Mouse (Mus musculus): ENCODE results near the gene Zfp715.

The Zfp715 gene

DNA sequence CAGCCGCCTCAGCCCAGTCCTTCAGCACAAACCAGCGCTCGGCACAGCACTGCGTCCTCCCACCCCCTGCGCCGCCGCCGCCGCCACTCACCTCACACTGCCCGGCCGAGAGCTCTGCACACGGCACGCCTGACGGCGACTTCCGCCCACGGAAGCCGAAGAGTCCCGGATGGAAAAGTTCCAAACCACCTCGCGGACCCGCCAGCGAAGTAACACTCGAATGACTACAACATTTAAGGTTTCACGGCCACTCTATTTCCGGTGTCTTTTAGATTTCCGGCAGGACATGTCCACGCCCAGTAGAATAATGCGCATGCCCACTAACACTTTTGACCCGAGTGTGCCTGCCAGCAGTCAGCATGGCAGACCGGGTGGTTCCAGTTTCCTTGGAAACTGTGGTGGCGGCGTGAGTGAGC, at the start of gene Zfp715:
Zfp715 (minus strand) TSS at position 282 of the 416 bp plus-strand sequence.
- peak; percentile 87 to 88 for DNase-seq (ENCODE audit: low read depth in 1 of 2, low spot score in 2 of 2)

DNA sequence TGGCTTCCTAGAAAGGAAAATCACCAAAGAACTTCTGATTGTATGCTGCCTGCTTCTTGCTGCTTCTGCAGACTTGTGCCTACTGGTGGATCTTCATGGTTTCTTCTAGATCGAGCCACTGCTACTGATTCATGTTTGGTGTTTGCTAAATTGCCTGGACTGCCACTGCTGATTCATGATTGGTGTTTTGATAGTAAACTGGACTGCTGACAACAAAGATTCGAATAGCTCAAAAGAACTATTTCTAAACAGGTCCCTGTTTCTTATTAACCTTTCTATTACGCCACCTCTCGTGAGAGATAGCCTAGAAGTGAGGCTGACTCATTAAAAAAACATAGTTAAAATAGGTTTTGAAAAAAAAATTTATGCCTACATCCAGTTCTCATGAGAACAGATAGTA, 48.9 kb upstream of the Zfp715 start:
- DNase-seq (ENCODE audit: low read depth in 1 of 2, low spot score in 2 of 2) = no peak

- no peak for DNase-seq (ENCODE audit: low read depth in 1 of 2, low spot score in 2 of 2)
Measured at GRCm38 (mm10) chr7:43361442-43361841, 48.3 kb upstream of the Zfp715 start.

- DNase-seq (ENCODE audit: low read depth in 1 of 2, low spot score in 2 of 2) = no peak
Measured at GRCm38 (mm10) chr7:43358556-43358955, 45.5 kb upstream of the Zfp715 start.

DNA sequence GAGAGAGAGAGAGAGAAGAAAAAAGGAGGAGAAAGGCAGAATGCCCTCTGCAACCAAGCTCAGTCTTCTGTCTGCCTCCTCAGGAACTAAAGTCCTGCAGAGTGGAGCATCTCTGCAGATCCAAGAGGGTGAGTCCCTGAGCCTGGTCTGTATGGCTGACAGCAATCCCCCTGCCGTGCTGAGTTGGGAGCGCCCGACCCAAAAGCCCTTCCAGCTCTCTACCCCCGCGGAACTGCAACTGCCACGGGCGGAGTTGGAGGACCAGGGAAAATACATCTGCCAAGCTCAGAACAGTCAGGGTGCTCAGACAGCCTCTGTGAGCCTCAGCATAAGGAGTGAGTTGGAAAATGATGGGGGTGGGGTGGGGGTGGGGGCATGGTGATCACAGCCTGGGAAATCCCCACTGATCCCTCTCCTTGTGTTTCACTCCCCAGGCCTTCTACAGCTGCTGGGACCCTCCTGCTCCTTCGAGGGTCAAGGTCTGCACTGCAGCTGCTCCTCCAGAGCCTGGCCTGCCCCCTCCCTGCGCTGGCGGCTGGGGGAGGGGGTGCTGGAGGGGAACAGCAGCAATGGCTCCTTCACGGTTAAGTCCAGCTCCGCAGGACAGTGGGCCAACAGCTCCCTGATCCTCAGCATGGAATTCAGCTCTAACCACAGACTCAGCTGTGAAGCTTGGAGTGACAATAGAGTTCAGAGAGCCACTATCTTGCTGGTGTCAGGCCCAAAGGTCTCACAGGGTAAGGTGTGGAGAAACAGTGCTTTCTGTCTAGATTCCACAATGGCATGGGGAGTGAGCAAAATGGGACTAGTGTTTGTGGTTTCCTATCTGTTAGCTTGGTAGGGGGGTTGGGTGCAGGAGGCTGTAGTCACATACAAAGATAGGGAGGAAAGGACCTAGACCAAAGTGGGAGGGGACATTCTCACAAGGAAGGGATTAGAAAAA, 42.1 kb upstream of the Zfp715 start:
- DNase-seq (ENCODE audit: low read depth in 1 of 2, low spot score in 2 of 2) = no peak

GRCm38 (mm10) chr7:43353758-43354157, 40.7 kb upstream of the Zfp715 start:
- no peak for DNase-seq (ENCODE audit: low read depth in 1 of 2, low spot score in 2 of 2)

DNA sequence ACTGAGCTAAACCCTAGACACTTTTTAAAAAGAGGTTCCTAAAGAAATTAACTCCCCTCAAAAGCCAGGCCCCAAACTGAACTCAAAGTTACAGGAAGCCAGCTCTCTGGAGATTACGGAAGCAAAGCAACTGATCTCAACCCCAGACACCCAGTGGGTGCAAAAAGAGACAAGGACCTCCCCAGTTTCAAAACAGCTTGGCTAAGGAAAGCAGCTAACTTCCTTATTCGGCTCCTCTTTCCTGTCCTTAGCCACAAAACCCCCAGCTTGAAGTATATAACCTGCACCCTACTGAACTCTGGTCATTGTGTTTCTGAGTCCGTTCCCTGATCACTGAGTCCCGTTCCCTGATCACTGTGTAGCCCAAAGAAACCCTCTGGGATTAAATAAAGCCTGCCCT, 40.0 kb upstream of the Zfp715 start:
- peak; percentile 28 to 37 for DNase-seq (ENCODE audit: low read depth in 1 of 2, low spot score in 2 of 2)

DNA sequence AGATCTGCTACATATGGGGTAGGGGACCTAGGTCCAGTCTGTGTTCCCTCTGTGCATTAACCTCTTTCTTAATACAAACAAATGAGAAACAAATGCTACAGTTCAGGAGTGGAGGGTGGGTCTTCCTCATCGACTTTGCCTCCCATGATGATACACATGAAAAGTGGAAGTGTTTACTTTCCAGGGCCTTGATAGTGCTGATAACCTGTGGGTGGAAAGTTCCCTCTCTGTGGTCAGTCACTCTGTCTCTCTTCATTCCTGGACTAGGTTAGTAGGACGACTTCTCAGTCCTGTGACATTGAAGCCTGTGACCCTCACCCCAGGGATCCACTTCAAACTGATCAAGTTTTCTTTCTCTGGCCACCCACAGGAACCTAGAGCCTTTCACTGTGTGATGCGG, 38.1 kb upstream of the Zfp715 start, which contains the start of gene Siglecf:
Siglecf (plus strand) TSS at position 188 of the 400 bp plus-strand sequence.
- no peak for DNase-seq (ENCODE audit: low read depth in 1 of 2, low spot score in 2 of 2)

- peak; percentile 7 to 12 for DNase-seq (ENCODE audit: low read depth in 1 of 2, low spot score in 2 of 2)
Measured at GRCm38 (mm10) chr7:43349623-43350022, 36.5 kb upstream of the Zfp715 start.

DNA sequence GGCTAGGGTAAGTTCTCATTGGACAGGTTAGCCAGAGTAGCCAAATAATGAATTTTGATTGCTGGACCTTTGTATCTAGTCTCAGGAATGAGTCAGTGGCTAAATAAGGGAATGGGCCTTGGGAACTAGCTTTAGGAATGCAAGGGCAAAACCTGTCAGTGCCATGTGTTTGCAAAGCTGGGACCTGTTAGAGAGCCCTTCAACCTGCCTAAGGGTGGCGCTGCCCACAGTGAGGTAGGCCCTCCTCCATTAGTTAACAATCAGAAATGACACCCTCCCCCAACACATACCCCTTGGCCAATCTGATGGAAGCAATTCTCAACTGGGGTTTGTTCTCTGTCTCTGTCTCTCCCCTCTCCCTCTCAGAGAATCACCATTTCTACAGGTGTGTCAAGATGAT, 33.5 kb upstream of the Zfp715 start:
- DNase-seq (ENCODE audit: low read depth in 1 of 2, low spot score in 2 of 2) = no peak

DNA sequence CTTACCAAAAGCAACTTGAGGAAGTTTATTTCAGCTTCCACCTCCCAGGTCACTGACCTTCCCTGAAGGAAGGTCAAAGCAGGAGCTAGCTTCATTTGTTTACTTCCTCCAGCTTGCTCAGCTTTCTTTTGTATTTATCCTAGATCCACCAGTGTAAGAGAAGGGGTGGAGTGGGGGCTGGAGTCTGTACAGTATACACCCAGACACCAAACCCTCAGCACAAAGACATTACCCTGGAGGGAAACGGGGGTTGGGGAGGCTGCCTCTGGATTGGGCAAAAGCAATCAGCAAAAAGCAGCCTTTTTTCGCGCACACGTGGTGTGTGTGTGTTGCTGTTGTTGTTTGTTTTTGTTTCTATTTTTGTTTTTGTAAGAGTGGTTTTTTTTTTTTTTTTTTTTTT, 33.1 kb upstream of the Zfp715 start:
- DNase-seq (ENCODE audit: low read depth in 1 of 2, low spot score in 2 of 2) = no peak

GRCm38 (mm10) chr7:43344491-43344890, 31.4 kb upstream of the Zfp715 start:
- DNase-seq (ENCODE audit: low read depth in 1 of 2, low spot score in 2 of 2) = no peak

DNA sequence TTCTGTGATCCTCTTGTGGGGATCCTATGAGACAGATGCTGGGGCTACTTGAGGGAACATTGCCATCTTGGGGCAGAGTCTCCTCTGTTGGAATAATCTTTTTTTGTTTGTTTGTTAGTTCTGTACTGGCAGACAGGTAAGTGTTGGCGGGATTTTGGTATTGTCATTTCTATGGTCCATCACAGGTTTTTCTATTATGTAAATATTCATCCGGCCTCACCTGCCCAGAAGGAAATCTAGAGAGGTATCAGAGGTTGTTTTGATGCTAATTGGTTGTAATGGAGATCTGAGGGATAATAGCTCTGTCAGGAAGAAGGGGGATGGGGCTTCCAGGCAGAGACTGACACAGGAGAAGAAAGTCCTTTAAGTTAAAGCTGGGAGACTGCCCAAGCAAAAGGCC, 30.9 kb upstream of the Zfp715 start:
- no peak for DNase-seq (ENCODE audit: low read depth in 1 of 2, low spot score in 2 of 2)

- no peak for DNase-seq (ENCODE audit: low read depth in 1 of 2, low spot score in 2 of 2)
Measured at GRCm38 (mm10) chr7:43343191-43343590, 30.1 kb upstream of the Zfp715 start.

DNA sequence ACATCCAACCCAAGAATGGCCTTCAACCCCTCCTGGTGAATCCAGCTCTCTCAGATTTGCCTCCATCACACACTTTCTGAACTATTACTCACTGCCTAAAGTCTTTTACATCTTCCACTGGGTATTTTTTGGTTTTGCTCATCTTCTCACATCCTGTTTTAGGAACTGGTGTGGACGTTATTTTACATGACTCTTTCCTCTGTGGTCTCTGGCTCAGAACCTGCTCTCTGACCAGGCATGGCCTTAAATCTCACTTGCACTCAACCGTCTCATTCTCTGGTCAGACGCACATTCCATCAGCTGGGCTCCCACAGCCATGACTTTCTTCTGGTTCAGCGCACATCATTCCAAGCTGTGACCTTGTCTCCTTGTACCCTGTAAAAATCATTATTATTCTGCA, 27.7 kb upstream of the Zfp715 start:
- no peak for DNase-seq (ENCODE audit: low read depth in 1 of 2, low spot score in 2 of 2)

DNA sequence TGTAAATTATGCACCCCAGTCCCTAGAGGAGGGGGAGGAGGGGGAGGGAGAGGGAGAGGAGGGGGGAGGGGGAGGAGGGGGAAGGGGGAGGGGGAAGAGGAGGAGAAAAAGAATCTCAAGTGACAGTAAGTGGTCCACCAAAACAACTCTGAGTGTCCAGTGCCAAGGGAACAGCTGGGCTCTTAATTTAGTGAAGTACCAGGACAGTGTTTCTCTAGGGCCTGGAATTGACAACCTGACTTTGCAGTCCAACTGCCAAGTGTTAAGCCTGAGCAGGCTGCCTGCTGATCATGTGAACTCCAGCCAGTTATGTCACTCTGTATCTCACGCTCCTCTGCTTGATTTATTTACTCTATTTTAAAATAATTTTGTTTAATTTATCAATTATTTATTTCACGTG, 20.8 kb upstream of the Zfp715 start:
- no peak for DNase-seq (ENCODE audit: low read depth in 1 of 2, low spot score in 2 of 2)

DNA sequence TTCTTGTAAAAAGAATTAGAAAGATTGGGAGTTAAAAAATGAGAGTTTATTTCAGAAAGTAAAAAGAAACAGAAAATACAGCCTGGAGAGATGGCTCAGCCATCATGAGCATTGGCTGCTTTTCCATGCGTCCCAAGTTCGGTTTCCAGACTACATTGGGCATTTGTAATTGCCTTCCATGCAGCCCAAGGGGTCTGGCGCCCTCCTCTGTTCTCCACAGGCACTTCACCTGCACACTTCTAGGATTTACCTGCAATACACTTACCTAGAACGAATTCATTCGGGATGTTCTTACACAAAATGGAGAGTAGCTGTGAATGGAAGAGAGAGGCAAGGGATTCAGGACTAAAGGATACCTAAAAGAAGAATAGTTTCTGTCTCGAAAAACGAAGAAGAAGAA, 20.1 kb upstream of the Zfp715 start:
- no peak for DNase-seq (ENCODE audit: low read depth in 1 of 2, low spot score in 2 of 2)

GRCm38 (mm10) chr7:43328101-43328500, 15.0 kb upstream of the Zfp715 start:
- no peak for DNase-seq (ENCODE audit: low read depth in 1 of 2, low spot score in 2 of 2)

DNA sequence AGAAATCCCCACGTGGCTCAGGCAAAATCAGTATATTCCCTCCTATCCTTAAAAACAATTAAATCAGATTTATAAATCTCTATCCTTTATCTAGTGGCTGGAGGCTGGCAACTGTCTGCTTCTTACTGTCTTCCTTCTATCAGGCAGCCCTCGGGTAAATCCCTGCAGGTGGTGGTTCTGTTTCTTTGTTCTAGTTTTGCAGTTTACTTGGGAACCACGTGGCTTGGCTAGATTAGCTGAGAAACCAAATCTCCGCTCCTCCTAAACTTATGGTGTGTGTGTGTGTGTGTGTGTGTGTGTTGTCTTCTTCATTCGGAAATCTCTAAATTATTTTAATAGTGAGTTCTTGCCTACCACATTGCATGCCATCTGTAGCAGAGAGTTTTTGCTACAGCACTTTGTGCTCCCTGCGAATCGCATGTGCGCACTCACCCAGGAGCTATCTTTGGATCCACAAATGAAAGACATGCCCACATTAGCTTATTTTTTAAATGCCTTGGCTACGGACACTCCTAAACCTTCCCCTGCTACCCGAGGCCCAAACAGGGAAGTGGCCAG, 13.2 kb upstream of the Zfp715 start:
- DNase-seq (ENCODE audit: low read depth in 1 of 2, low spot score in 2 of 2) = no peak

DNA sequence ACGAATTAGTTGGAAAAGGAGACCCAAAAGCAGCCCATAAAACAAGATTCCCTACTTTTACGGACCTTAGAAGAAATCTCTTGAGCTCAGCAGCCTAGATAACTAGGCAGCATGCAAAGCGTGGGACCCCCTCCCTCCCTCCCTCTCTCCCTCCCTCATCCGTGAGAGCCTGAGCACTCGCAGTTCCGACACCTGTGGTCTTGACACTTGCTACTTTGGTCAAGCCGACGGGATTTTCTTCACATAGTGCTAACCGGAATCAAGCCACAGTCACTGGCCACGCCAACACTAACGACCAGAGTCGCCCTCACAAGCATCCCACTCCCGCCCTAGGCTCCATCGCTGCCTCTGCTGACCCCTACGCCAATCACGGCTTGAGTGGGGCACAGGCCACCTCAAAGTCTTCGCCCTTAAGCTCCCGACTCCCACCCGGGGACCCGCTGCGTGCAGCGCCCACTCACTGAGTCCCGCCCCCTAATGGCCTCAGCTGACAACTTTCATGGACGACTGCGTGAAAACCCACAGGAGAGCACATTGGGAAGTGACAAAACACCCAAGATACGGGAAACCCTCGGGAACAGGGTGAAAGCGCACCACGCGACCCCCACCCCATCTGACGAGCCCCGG, 595 bp downstream of the Zfp715 start:
- no peak for DNase-seq (ENCODE audit: low read depth in 1 of 2, low spot score in 2 of 2)

DNA sequence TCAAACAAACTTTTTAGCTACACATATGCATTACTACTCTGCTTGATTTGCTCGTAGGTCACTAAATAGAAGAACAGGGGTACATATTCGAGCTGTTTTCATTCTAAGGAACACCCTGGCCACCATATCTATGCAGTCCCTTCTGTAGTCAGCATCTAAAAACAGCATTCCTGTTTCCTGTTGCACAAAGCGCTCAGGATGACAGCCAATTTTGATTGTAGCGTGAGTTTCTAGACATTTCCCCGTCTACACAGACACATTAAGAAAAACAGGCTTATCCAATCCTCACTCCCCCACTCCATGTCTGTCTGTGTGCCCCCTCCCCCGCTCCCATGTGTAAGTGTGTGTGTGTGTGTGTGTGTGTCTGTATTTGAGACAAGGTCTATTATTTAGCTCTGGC, 1.5 kb downstream of the Zfp715 start:
- DNase-seq (ENCODE audit: low read depth in 1 of 2, low spot score in 2 of 2) = no peak

- no peak for DNase-seq (ENCODE audit: low read depth in 1 of 2, low spot score in 2 of 2)
Measured at GRCm38 (mm10) chr7:43309069-43309468, 4.0 kb downstream of the Zfp715 start.
